In genomic region chr9:36970651-36971050, GRCm38 (mm10) we compare ENCODE assay signal across 8 mouse cellular contexts.
DNase-seq lines count a peak whose midpoint lies in the region; ATAC-seq and TF ChIP-seq lines count a peak whose summit lies in the region.

No protein-coding gene starts in this region.

- H3K4me1 ChIP-seq in kidney, postnatal 0 days (replicated peaks; ENCODE audit: insufficient read depth, low read length) = no peaks in the 10 kb centered on the region
- no peaks in the 10 kb centered on the region; a peak in 1 of 4 replicates for H3K4me1 ChIP-seq in liver, embryonic 14.5 days (replicated peaks; ENCODE audit: control insufficient read depth in 2 of 2, insufficient read depth in 2 of 2, low read length in 1 of 2)

- TF ChIP-seq EP300 in liver, embryonic 14.5 days (IDR thresholded peaks at IDR 0.05; ENCODE audit: low read depth) = no peak

- H3K4me2 ChIP-seq in kidney, postnatal 0 days (ENCODE audit: low read length) = no peak overlapping the region; the same call in 1 of the 2 replicates
- H3K4me2 ChIP-seq in liver, embryonic 14.5 days (ENCODE audit: low read depth) = no peak overlapping the region

- H3K36me3 ChIP-seq in kidney, postnatal 0 days (ENCODE audit: insufficient read depth, low read length) = no peaks in the 10 kb centered on the region
- no peaks in the 10 kb centered on the region for H3K36me3 ChIP-seq in liver, embryonic 14.5 days (replicated peaks; ENCODE audit: control insufficient read depth, insufficient read depth, low read depth)

- ATAC-seq in kidney, postnatal 0 days (replicated peaks; ENCODE audit: low FRiP score, low read depth) = no peak
- ATAC-seq in liver, embryonic 14.5 days (ENCODE audit: insufficient read depth) = no peak

- peak; percentile 91 for DNase-seq in 3T3-L1 (ENCODE audit: low read depth, low spot score)
- DNase-seq in MN1 (ENCODE audit: low spot score) = peak; percentile 49
- DNase-seq in cerebellum, postnatal 14 days = peak; percentile 95 to 97
- peak; percentile 82 for DNase-seq in gastrocnemius, adult 2 months
- DNase-seq in kidney, postnatal 0 days (ENCODE audit: low spot score) = peak; percentile 84
- DNase-seq in liver, embryonic 14.5 days (ENCODE audit: low read depth in 3 of 3, low spot score in 3 of 3) = peak in 2 of 3 experiments; percentile 19 to 22
- DNase-seq in retina, embryonic 14.5 days (ENCODE audit: low spot score) = peak; percentile 96
- peak; percentile 35 for DNase-seq in urinary bladder, postnatal 10 days (ENCODE audit: low spot score)

- H3K9me3 ChIP-seq in kidney, postnatal 0 days (replicated peaks; ENCODE audit: low read length) = no peaks in the 10 kb centered on the region
- H3K9me3 ChIP-seq in liver, embryonic 14.5 days (ENCODE audit: control insufficient read depth, low read length) = no peaks in the 10 kb centered on the region

- peak overlapping the region; percentile 13; the same call in 1 of the 2 replicates for H3K4me3 ChIP-seq in gastrocnemius, adult 2 months
- H3K4me3 ChIP-seq in kidney, postnatal 0 days (replicated peaks; ENCODE audit: low read depth, low read length) = no peak overlapping the region
- no peak overlapping the region for H3K4me3 ChIP-seq in liver, embryonic 14.5 days (ENCODE audit: insufficient read depth in 1 of 2, low read depth in 2 of 2, low read length in 2 of 2)

- intact Hi-C loops in gastrocnemius, adult 2 months (cut with DNase I) = loop anchor here (1.0 to 5.0 kb wide), 5 partner anchors 57 to 262 kb away; partner anchors contain the start of gene Pknox2

- peak overlapping the region; percentile 63 for H3K27ac ChIP-seq in gastrocnemius, adult 2 months
- no peak overlapping the region for H3K27ac ChIP-seq in kidney, postnatal 0 days
- H3K27ac ChIP-seq in liver, embryonic 14.5 days = no peak overlapping the region

- WGBS in kidney, postnatal 0 days = 8% methylated on average over 5 of the region's 5 CpGs
- 1% methylated on average over 5 of the region's 5 CpGs for WGBS in liver, embryonic 14.5 days (ENCODE audit: insufficient replicate concordance)

- H3K27me3 ChIP-seq in kidney, postnatal 0 days (ENCODE audit: insufficient read depth, low read length) = no peaks in the 10 kb centered on the region
- H3K27me3 ChIP-seq in liver, embryonic 14.5 days (ENCODE audit: control insufficient read depth, insufficient read depth, low read length) = no peaks in the 10 kb centered on the region

- H3K9ac ChIP-seq in kidney, postnatal 0 days (ENCODE audit: low read depth, low read length) = no peak overlapping the region
- H3K9ac ChIP-seq in liver, embryonic 14.5 days (replicated peaks) = no peak overlapping the region

- peak; percentile 93 for TF ChIP-seq CTCF in gastrocnemius, adult 2 months (IDR thresholded peaks at IDR 0.05)
- peak; percentile 87 for TF ChIP-seq CTCF in kidney, postnatal 0 days (IDR thresholded peaks at IDR 0.05; ENCODE audit: low read depth)
- TF ChIP-seq CTCF in liver, embryonic 14.5 days (IDR thresholded peaks at IDR 0.05; ENCODE audit: low read depth) = peak; percentile 75

Comparison
In these comparisons a context has a peak if more than half of its experiments do, and no peak if none do; other contexts are left out.
1. DNase-seq: peak in every context shown above with its lines; median percentile 96 in cerebellum, postnatal 14 days; 96 in retina, embryonic 14.5 days; 91 in 3T3-L1; 84 in kidney, postnatal 0 days; 82 in gastrocnemius, adult 2 months; 49 in MN1; 35 in urinary bladder, postnatal 10 days; 20 in liver, embryonic 14.5 days.